Mouse (Mus musculus): ENCODE data around the gene Atp6v1e1. TPM values are rescaled to one million over a fixed set of nuclear protein-coding genes. Genes with fewer than 3 reads are reported as not detected.

Gene Atp6v1e1
- polyA plus RNA-seq, 1 experiment from 2014 or later: 185 TPM

GRCm38 (mm10) chr6:120772025-120772424 is 50.6 kb downstream of the Atp6v1e1 start:
- peak overlapping the region; percentile 82; the same call in 1 of the 2 replicates for H3K27ac ChIP-seq (ENCODE audit: low read depth, low read length)
- no peak overlapping the region for H3K4me3 ChIP-seq (ENCODE audit: low read depth, low read length)
- no peak overlapping the region for H3K9ac ChIP-seq (ENCODE audit: low read length)
- 0 out of 2 replicates have a peak, but pooled peaks cover 5% of the 10 kb centered on the region for H3K4me1 ChIP-seq (ENCODE audit: control insufficient read depth, insufficient read depth, low read length)
- no peaks in the 10 kb centered on the region for H3K27me3 ChIP-seq (ENCODE audit: control insufficient read depth, insufficient read depth, low read length)
- no peak for DNase-seq (ENCODE audit: low spot score)
- H3K36me3 ChIP-seq (ENCODE audit: control insufficient read depth, insufficient read depth, low read length): no peaks in the 10 kb centered on the region; the same call in 1 of the 2 replicates
- H3K4me2 ChIP-seq (ENCODE audit: low read depth): no peak overlapping the region
- ATAC-seq (ENCODE audit: insufficient read depth, low FRiP score, low TSS enrichment): no peak
- H3K9me3 ChIP-seq (ENCODE audit: control insufficient read depth, low read length): no peaks in the 10 kb centered on the region

DNA sequence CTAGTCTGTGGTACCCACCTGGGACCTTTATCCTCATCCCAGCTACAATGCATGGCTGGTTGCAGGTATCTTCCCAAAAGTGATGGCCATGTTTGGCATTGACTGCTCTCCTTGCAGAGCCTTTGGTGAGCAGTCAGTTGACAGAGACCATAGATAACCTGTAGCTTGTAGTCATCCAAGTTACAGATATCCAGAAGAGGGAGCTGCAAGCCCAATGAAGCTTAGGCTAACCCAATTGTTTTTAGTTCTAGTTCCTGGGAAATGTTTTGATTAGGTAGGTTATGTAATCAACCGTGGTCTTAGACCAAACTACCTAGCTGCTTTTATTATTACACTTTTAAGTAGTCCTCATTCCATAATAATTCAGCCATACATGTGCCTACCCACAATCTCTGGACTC is 51.2 kb downstream of the Atp6v1e1 start:
- 89% methylated on average over 1 of the region's 1 CpGs for WGBS
- no peak overlapping the region for H3K27ac ChIP-seq (ENCODE audit: low read depth, low read length)
- 0 out of 2 replicates have a peak, but pooled peaks cover 5% of the 10 kb centered on the region for H3K4me1 ChIP-seq (ENCODE audit: control insufficient read depth, insufficient read depth, low read length)
- no peak for ATAC-seq (ENCODE audit: insufficient read depth, low FRiP score, low TSS enrichment)
- no peak for DNase-seq (ENCODE audit: low spot score)
- no peak overlapping the region for H3K4me3 ChIP-seq (ENCODE audit: low read depth, low read length)
- no peak overlapping the region for H3K9ac ChIP-seq (ENCODE audit: low read length)
- peaks cover 2% of the 10 kb centered on the region; the same call in 1 of the 2 replicates for H3K36me3 ChIP-seq (ENCODE audit: control insufficient read depth, insufficient read depth, low read length)
- no peaks in the 10 kb centered on the region for H3K9me3 ChIP-seq (ENCODE audit: control insufficient read depth, low read length)
- no peaks in the 10 kb centered on the region for H3K27me3 ChIP-seq (ENCODE audit: control insufficient read depth, insufficient read depth, low read length)
- no peak overlapping the region for H3K4me2 ChIP-seq (ENCODE audit: low read depth)

GRCm38 (mm10) chr6:120769972-120770371 is 52.6 kb downstream of the Atp6v1e1 start:
- H3K36me3 ChIP-seq (ENCODE audit: control insufficient read depth, insufficient read depth, low read length): peaks cover 3% of the 10 kb centered on the region; the same call in 1 of the 2 replicates
- 88% methylated on average over 1 of the region's 1 CpGs for WGBS
- H3K4me2 ChIP-seq (ENCODE audit: low read depth): no peak overlapping the region
- 0 out of 2 replicates have a peak, but pooled peaks cover 5% of the 10 kb centered on the region for H3K4me1 ChIP-seq (ENCODE audit: control insufficient read depth, insufficient read depth, low read length)
- H3K4me3 ChIP-seq (ENCODE audit: low read depth, low read length): no peak overlapping the region
- H3K9me3 ChIP-seq (ENCODE audit: control insufficient read depth, low read length): no peaks in the 10 kb centered on the region
- H3K27ac ChIP-seq (ENCODE audit: low read depth, low read length): no peak overlapping the region
- DNase-seq (ENCODE audit: low spot score): no peak
- H3K27me3 ChIP-seq (ENCODE audit: control insufficient read depth, insufficient read depth, low read length): no peaks in the 10 kb centered on the region
- no peak for ATAC-seq (ENCODE audit: insufficient read depth, low FRiP score, low TSS enrichment)
- H3K9ac ChIP-seq (ENCODE audit: low read length): no peak overlapping the region

DNA sequence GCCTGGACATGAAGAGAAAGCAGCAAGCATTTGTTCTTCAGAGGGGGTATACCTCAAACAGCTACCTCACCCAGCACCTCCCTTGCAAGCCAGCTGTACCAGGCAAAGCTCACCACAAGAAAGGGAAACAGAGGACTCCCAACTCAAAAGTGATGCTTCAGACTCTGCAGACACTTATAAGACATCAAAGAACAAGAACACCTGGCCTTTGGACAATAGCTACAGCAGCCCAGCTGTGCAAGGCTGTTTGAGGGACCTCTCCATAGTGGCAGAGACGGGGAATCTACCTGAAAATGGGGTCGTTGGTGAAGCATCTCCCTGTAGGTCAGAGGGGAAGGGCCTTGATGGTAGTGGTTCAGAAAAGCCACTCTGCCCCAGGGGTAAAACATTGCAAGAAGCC is 61.4 kb downstream of the Atp6v1e1 start:
- Histone ChIP-seq H3K27ac (ENCODE audit: low read depth, low read length) (no peak overlapping the region), H3K4me3 (ENCODE audit: low read depth, low read length) (no peak overlapping the region), H3K36me3 (ENCODE audit: control insufficient read depth, insufficient read depth, low read length) (peaks cover 9% of the 10 kb centered on the region), H3K4me2 (ENCODE audit: low read depth) (no peak overlapping the region), H3K9me3 (ENCODE audit: control insufficient read depth, low read length) (no peaks in the 10 kb centered on the region), H3K4me1 (ENCODE audit: control insufficient read depth, insufficient read depth, low read length) (no peaks in the 10 kb centered on the region), H3K9ac (ENCODE audit: low read length) (no peak overlapping the region), H3K27me3 (ENCODE audit: control insufficient read depth, insufficient read depth, low read length) (no peaks in the 10 kb centered on the region)
- ATAC-seq (ENCODE audit: insufficient read depth, low FRiP score, low TSS enrichment) (no peak), DNase-seq (ENCODE audit: low spot score) (no peak)
- 88% methylated on average over 2 of the region's 2 CpGs for WGBS

GRCm38 (mm10) chr6:120746416-120746815 is 76.2 kb downstream of the Atp6v1e1 start:
- Histone ChIP-seq H3K4me3 (ENCODE audit: low read depth, low read length) (no peak overlapping the region), H3K4me2 (ENCODE audit: low read depth) (no peak overlapping the region), H3K27me3 (ENCODE audit: control insufficient read depth, insufficient read depth, low read length) (no peaks in the 10 kb centered on the region), H3K27ac (ENCODE audit: low read depth, low read length) (no peak overlapping the region), H3K36me3 (ENCODE audit: control insufficient read depth, insufficient read depth, low read length) (peaks cover 2% of the 10 kb centered on the region; the same call in 1 of the 2 replicates), H3K9ac (ENCODE audit: low read length) (no peak overlapping the region), H3K4me1 (ENCODE audit: control insufficient read depth, insufficient read depth, low read length) (no peaks in the 10 kb centered on the region), H3K9me3 (ENCODE audit: control insufficient read depth, low read length) (no peaks in the 10 kb centered on the region)
- DNase-seq (ENCODE audit: low spot score): no peak
- no peak for ATAC-seq (ENCODE audit: insufficient read depth, low FRiP score, low TSS enrichment)
- WGBS: 99% methylated on average over 2 of the region's 2 CpGs

Small RNA genes within 50 kb of the gene (microRNA-seq; reads per million reads assigned to microRNA genes)
- gene Gm25193: not detected

Other genes with a start within 250 kb of the Atp6v1e1 start
- gene Cecr2, start 156.4 kb downstream of the Atp6v1e1 start, polyA plus RNA-seq (2014; fragmentation: Nextera tagmentation; extraction: Ambion mirVana): 18.2 and 20.7 TPM in 2 replicates
- gene Slc25a18, start 49.2 kb downstream of the Atp6v1e1 start, polyA plus RNA-seq (2014; fragmentation: Nextera tagmentation; extraction: Ambion mirVana): 1.8 and 1.9 TPM in 2 replicates
- gene Bcl2l13, start 13.4 kb upstream of the Atp6v1e1 start, polyA plus RNA-seq (2014; fragmentation: Nextera tagmentation; extraction: Ambion mirVana): 39.2 and 49.4 TPM in 2 replicates
- 17.5 and 17.8 TPM in 2 replicates for gene Bid, start 94.1 kb upstream of the Atp6v1e1 start, polyA plus RNA-seq (2014; fragmentation: Nextera tagmentation; extraction: Ambion mirVana)